Mouse (Mus musculus): ENCODE measurements around the gene Pdlim4. TPM values are rescaled to one million over a fixed set of nuclear protein-coding genes. Genes with fewer than 3 reads are reported as not detected.
A peak's percentile ranks its signal among the peaks of the same experiment; 100 is the strongest.
"Not testable (repeated sequence)": the region's sequence is repeated elsewhere in the genome, so short reads cannot be mapped to it uniquely, and the experiment has no call there.

The Pdlim4 gene
- polyA plus RNA-seq, 1 experiment from 2014 or later: 63.7 TPM

DNA sequence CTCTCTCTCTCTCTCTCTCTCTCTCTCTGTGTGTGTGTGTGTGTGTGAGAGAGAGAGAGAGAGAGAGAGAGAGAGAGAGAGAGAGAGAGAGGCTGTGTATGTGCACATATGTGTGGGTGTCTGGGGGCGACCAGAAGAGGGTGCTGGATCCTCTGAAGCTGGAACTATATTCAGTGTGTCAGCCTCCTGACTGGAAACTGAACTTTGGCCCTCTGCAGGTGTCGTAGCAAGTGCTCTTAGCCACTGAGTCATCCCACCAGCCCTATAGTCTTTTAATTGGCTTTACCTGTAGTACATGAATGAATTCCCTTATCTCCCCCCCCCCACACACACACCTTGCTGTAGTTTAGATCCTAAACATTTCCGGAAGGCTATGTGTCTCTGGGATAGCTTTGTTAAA is 35.9 kb downstream of the Pdlim4 start:
- not testable (repeated sequence) for H3K9me3 ChIP-seq (replicated peaks; ENCODE audit: control insufficient read depth, low read length); H3K27me3 ChIP-seq (ENCODE audit: control insufficient read depth, insufficient read depth, low read length); H3K9ac ChIP-seq (ENCODE audit: low read length); H3K4me2 ChIP-seq (ENCODE audit: low read depth, low read length); ATAC-seq (ENCODE audit: insufficient read depth, low FRiP score); H3K4me3 ChIP-seq (replicated peaks; ENCODE audit: low read length); H3K36me3 ChIP-seq (ENCODE audit: control insufficient read depth, insufficient read depth, low read length); H3K27ac ChIP-seq (ENCODE audit: low read length)
- peaks cover 12% of the 10 kb centered on the region; the same call in 1 of the 2 replicates for H3K4me1 ChIP-seq (ENCODE audit: control insufficient read depth, insufficient read depth, low read length)
- WGBS: 88% methylated on average over 1 of the region's 3 CpGs

DNA sequence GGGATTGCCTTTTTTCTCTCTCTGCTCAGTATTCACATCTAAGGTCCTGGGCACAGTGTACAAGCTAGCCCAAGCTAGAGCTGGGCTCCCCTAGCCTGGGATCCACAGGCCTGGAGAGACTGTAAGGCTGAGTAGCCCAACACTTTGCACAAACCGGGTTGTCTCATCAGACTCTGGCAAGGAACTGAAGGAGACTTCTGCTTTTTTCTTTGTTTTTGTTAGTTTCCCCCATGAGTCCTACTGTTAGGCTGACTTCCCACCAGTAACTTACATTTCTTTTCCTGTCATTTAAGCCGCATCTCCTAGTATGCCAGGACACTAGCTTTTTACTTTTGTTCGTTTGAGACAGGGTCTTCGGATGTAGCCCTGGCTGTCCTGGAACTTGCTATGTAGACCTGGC is 39.8 kb downstream of the Pdlim4 start:
- Histone ChIP-seq H3K4me1 (ENCODE audit: control insufficient read depth, insufficient read depth, low read length) (peaks cover 16% of the 10 kb centered on the region; the same call in 1 of the 2 replicates), H3K4me3 (replicated peaks; ENCODE audit: low read length) (no peak overlapping the region; the same call in 1 of the 2 replicates), H3K9me3 (replicated peaks; ENCODE audit: control insufficient read depth, low read length) (no peaks in the 10 kb centered on the region), H3K9ac (ENCODE audit: low read length) (peak overlapping the region; percentile 82), H3K27me3 (ENCODE audit: control insufficient read depth, insufficient read depth, low read length) (peaks cover 3% of the 10 kb centered on the region; the same call in 1 of the 2 replicates), H3K4me2 (ENCODE audit: low read depth, low read length) (peak overlapping the region; percentile 98), H3K36me3 (ENCODE audit: control insufficient read depth, insufficient read depth, low read length) (no peaks in the 10 kb centered on the region), H3K27ac (ENCODE audit: low read length) (no peak overlapping the region)
- 81% methylated on average over 4 of the region's 4 CpGs for WGBS
- ATAC-seq (ENCODE audit: insufficient read depth, low FRiP score): no peak

DNA sequence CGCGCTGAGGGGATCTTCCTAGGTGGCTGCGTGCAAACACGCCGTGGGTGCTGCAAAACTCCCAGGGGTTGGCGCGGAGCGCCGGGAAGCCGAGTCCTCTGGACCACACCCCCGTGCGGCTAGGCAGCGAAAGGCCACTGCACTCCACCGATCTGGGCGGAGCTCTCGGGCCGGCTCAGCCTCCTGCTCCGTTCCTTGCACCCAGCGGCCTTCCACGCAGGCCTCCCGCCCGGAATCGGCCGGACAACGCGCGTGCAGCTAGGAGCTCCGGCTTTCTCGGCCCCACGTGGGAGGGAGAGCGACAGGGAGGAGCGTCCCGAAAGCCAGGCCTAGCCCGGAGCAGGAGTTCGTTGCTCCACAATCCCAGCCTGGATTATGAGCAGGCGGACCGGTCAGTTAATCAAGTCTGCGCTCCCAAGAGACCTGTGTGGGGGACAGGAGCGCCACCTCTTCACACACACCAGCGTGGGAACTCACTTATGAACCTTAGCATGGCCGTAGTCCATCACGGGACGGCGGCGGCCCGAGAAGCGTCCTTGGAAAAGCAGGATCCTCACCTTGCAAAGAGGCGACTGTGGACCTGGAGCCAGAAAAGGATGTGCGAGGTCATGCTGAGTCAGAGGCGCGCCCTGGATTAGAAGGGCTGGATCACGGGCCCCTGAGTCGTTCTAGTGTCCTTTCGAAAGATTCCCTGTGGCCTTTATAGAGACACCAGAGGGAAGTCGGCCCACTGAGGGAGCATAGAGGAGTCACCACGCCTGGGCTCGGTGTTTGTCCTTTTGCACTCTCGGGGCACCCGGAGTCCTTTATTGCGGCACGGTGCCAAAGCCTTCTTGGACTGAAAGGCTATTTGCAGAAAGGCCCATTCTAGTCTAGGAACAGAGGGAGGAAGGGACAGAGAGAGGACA is 40.5 kb downstream of the Pdlim4 start, which contains the start of gene Slc22a4:
Gene Slc22a4, minus strand, starts transcription at position 47 of the 908 bp plus-strand sequence.
- Histone ChIP-seq H3K4me1 (ENCODE audit: control insufficient read depth, insufficient read depth, low read length) (peaks cover 16% of the 10 kb centered on the region; the same call in 1 of the 2 replicates), H3K27ac (ENCODE audit: low read length) (no peak within 1 kb of the TSS), H3K9ac (ENCODE audit: low read length) (peak within 1 kb of the TSS; percentile 82), H3K36me3 (ENCODE audit: control insufficient read depth, insufficient read depth, low read length) (no peaks in the 10 kb centered on the region), H3K4me3 (replicated peaks; ENCODE audit: low read length) (peak within 1 kb of the TSS; percentile 58), H3K4me2 (ENCODE audit: low read depth, low read length) (peak within 1 kb of the TSS; percentile 98), H3K9me3 (replicated peaks; ENCODE audit: control insufficient read depth, low read length) (no peaks in the 10 kb centered on the region), H3K27me3 (ENCODE audit: control insufficient read depth, insufficient read depth, low read length) (peaks cover 3% of the 10 kb centered on the region; the same call in 1 of the 2 replicates)
- peak; percentile 90 for ATAC-seq (ENCODE audit: insufficient read depth, low FRiP score)
- 5% methylated on average over 61 of the region's 61 CpGs for WGBS

DNA sequence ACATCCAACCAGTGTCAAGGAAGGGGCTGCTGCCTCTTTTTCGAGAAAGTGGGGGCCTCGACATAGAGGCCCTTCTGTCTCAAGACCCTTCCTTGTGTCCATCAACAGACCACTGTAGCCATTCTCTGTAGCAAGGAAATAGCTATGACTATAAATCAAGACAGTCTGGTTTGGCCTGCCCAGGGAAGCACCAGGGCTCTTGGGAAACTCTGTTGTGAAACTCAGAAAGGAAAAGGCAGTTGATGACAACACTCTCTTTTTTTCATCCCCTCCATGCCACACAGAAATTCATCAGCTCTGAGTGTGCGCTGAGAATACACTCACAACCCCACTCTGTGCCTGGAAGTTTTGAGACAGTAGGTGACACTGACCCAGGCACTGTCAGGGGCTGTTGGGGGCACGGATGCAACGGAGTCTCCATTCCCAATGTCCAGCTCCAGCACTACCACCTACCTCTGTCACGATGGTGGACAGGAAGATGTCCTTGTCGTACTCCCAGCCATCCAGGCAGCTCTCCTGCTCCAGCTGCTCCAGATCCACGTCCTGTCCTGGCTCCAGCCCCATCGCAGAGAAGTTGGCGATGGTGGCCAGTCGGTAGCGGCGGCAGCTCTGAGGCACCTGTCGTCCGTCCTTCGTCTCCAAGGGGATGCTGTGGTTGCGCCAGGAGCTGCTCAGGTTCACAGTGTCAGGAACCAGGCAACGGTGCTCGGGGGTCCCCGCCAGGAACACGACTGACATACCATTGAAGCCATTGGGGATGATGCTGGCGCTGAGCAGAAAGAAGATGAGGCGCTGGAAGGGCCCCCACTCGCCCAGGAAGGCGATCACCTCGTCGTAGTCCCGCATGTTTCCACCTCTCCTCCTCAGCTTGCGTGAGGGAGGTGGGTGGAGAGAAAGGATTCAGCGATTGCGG is 41.4 kb downstream of the Pdlim4 start:
- H3K9ac ChIP-seq (ENCODE audit: low read length): peak overlapping the region; percentile 82
- H3K4me1 ChIP-seq (ENCODE audit: control insufficient read depth, insufficient read depth, low read length): peaks cover 16% of the 10 kb centered on the region; the same call in 1 of the 2 replicates
- WGBS: 15% methylated on average over 31 of the region's 31 CpGs
- H3K27me3 ChIP-seq (ENCODE audit: control insufficient read depth, insufficient read depth, low read length): peaks cover 3% of the 10 kb centered on the region; the same call in 1 of the 2 replicates
- ATAC-seq (ENCODE audit: insufficient read depth, low FRiP score): 0 out of 2 replicates have a peak, but pooled peaks have one; percentile 3
- H3K9me3 ChIP-seq (replicated peaks; ENCODE audit: control insufficient read depth, low read length): no peaks in the 10 kb centered on the region
- peak overlapping the region; percentile 58 for H3K4me3 ChIP-seq (replicated peaks; ENCODE audit: low read length)
- peak overlapping the region; percentile 98 for H3K4me2 ChIP-seq (ENCODE audit: low read depth, low read length)
- H3K36me3 ChIP-seq (ENCODE audit: control insufficient read depth, insufficient read depth, low read length): no peaks in the 10 kb centered on the region
- no peak overlapping the region for H3K27ac ChIP-seq (ENCODE audit: low read length)

DNA sequence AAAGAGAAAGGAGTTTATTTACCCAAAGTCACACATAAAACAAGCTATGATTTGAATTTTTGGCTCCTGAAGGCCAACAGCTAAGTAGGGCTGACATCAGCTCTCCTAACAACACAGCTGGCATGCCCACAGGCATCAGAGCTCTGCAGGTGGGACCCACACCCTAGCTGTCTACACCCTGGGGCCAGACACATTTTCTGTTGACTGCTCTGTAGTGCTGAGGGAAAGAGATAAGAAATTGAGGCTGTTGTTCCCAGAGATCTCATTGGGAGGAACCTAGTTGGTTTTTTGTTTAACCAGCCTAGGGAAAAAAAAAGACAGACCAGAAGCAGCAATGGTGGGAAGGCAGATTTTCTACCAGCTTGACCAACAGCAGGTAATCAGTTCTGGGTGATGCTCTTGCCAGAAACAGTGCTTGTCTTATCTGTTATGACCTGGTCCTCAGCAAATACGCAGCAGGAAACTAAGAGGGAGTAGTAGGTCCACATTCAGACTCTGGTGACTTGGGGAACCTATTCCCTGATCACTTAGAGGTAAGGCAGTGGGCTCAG is 42.2 kb downstream of the Pdlim4 start:
- H3K9me3 ChIP-seq (replicated peaks; ENCODE audit: control insufficient read depth, low read length): no peaks in the 10 kb centered on the region
- H3K4me3 ChIP-seq (replicated peaks; ENCODE audit: low read length): no peak overlapping the region
- 72% methylated on average over 1 of the region's 1 CpGs for WGBS
- no peak overlapping the region for H3K4me2 ChIP-seq (ENCODE audit: low read depth, low read length)
- H3K9ac ChIP-seq (ENCODE audit: low read length): no peak overlapping the region
- peaks cover 3% of the 10 kb centered on the region; the same call in 1 of the 2 replicates for H3K27me3 ChIP-seq (ENCODE audit: control insufficient read depth, insufficient read depth, low read length)
- ATAC-seq (ENCODE audit: insufficient read depth, low FRiP score): 0 out of 2 replicates have a peak, but pooled peaks have one; percentile 39
- peaks cover 16% of the 10 kb centered on the region; the same call in 1 of the 2 replicates for H3K4me1 ChIP-seq (ENCODE audit: control insufficient read depth, insufficient read depth, low read length)
- no peak overlapping the region for H3K27ac ChIP-seq (ENCODE audit: low read length)
- H3K36me3 ChIP-seq (ENCODE audit: control insufficient read depth, insufficient read depth, low read length): no peaks in the 10 kb centered on the region

DNA sequence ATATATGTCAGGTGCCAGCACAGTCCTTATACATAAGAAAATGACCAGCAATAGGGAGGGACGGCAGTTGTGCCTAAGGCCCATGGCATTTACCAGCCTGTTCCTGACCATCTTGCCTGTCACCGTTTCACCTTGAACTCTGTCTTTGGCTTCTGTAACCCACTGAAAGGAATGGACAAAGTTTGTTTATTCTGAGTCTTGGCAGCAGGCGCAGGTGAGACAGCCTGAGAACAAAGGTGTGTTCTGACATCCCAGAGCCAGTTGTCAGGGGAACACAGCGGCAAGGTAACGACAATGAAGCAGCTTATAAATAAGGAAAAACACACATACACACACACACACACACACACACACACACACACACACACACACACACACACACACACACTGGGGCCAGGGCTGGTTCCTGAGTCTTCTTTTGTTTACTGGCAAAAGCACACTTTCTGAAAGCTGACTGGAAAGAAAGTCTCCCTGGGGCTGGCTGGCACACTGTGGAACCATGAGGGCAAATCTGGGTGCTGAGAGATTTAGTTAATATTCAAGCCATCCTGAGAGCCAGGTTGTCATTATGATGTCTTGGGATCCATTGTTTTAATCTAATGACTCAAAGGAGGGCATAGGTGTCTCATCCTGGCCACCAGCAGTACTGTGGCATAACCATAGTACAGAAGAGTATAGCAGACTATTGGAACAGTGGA is 47.3 kb downstream of the Pdlim4 start:
- no peaks in the 10 kb centered on the region for H3K36me3 ChIP-seq (ENCODE audit: control insufficient read depth, insufficient read depth, low read length)
- no peak overlapping the region for H3K27ac ChIP-seq (ENCODE audit: low read length)
- no peak for ATAC-seq (ENCODE audit: insufficient read depth, low FRiP score)
- WGBS: 69% methylated on average over 5 of the region's 5 CpGs
- no peaks in the 10 kb centered on the region for H3K27me3 ChIP-seq (ENCODE audit: control insufficient read depth, insufficient read depth, low read length)
- no peak overlapping the region for H3K9ac ChIP-seq (ENCODE audit: low read length)
- no peaks in the 10 kb centered on the region for H3K9me3 ChIP-seq (replicated peaks; ENCODE audit: control insufficient read depth, low read length)
- H3K4me3 ChIP-seq (replicated peaks; ENCODE audit: low read length): no peak overlapping the region
- no peak overlapping the region for H3K4me2 ChIP-seq (ENCODE audit: low read depth, low read length)
- H3K4me1 ChIP-seq (ENCODE audit: control insufficient read depth, insufficient read depth, low read length): no peaks in the 10 kb centered on the region

DNA sequence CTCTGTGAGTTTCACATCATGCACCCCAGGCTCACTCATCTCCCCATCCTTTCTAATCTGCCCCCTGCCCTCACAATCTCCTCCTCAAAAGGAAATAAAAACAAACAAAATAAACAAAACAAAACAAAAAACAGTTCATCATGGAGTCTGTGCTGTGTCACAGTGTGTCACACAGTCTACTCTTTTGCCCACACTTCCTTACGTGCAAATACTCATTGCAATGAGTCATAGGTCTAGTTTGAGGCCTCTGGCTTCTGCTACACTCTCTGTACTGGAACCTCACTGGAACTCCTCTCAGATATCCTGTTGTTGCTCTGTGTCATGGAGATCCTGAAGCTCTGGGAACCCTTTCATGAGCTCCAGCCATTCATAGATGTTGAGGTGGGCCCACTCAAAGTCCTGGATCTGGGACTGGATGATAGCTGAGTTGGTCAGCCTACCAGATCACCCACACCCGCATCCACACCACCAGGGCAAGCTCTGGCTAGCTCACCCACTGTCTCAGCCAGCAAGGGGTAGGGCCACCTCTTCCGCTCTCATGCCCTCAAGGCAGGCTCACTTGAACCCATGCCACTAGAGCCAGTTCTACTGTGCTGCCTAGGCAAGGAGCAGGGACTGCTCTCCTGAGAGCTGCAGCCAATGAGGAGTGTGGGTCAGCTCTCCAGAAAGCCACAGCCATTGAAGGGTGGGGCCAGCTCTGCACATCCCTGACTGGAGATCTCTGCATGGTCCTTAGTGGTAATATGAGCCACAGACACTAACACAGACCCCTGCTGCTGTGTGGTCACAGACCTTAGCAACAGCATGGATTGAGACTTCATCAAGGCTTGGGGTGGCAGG is 49.7 kb downstream of the Pdlim4 start:
- Histone ChIP-seq H3K9ac (ENCODE audit: low read length) (no peak overlapping the region), H3K36me3 (ENCODE audit: control insufficient read depth, insufficient read depth, low read length) (no peaks in the 10 kb centered on the region), H3K4me2 (ENCODE audit: low read depth, low read length) (no peak overlapping the region), H3K27me3 (ENCODE audit: control insufficient read depth, insufficient read depth, low read length) (no peaks in the 10 kb centered on the region), H3K4me1 (ENCODE audit: control insufficient read depth, insufficient read depth, low read length) (no peaks in the 10 kb centered on the region), H3K27ac (ENCODE audit: low read length) (no peak overlapping the region), H3K9me3 (replicated peaks; ENCODE audit: control insufficient read depth, low read length) (no peaks in the 10 kb centered on the region), H3K4me3 (replicated peaks; ENCODE audit: low read length) (no peak overlapping the region)
- 72% methylated on average over 3 of the region's 3 CpGs for WGBS
- no peak for ATAC-seq (ENCODE audit: insufficient read depth, low FRiP score)
